In genomic region chr5:24778843-24779140, GRCm38 (mm10) we compare ENCODE assay signal across 11 mouse cellular contexts. TPM values are rescaled to one million over a fixed set of nuclear protein-coding genes. Genes with fewer than 3 reads are reported as not detected.
DNase-seq lines count a peak whose midpoint lies in the region; ATAC-seq and TF ChIP-seq lines count a peak whose summit lies in the region.
"Had no signal": no experiment of that assay in that cellular context is flagged by ENCODE, and none has a peak within 500 bp of the region (broad histone marks: within the 10 kb centered on the region; RNA-seq: fewer than 3 reads in every experiment).

No protein-coding gene starts in this region.

- no peak for ATAC-seq in lung, embryonic 14.5 days (ENCODE audit: insufficient read depth)
- no peak for ATAC-seq in forebrain, embryonic 11.5 days (replicated peaks; ENCODE audit: low FRiP score)
- no peak; the same call in 1 of the 2 replicates for ATAC-seq in hindbrain, embryonic 16.5 days
- no peak for ATAC-seq in neural tube, embryonic 12.5 days (ENCODE audit: low FRiP score, low read depth)
- ATAC-seq in CD4-positive, CD25-positive, alpha-beta regulatory T cell, adult 4 months: no peak

- H3K4me2 ChIP-seq in lung, embryonic 14.5 days: peak overlapping the region; percentile 27; the same call in 1 of the 2 replicates
- no peak overlapping the region for H3K4me2 ChIP-seq in forebrain, embryonic 11.5 days (ENCODE audit: low read depth, low read length, severe bottlenecking)
- H3K4me2 ChIP-seq in hindbrain, embryonic 16.5 days (ENCODE audit: low read length): peak overlapping the region; percentile 41
- H3K4me2 ChIP-seq in neural tube, embryonic 12.5 days (replicated peaks): peak overlapping the region; percentile 45

- no peaks in the 10 kb centered on the region for H3K9me3 ChIP-seq in lung, embryonic 14.5 days (ENCODE audit: low read depth, low read length)
- no peaks in the 10 kb centered on the region for H3K9me3 ChIP-seq in forebrain, embryonic 11.5 days (ENCODE audit: control insufficient read depth, low read length)
- no peaks in the 10 kb centered on the region for H3K9me3 ChIP-seq in hindbrain, embryonic 16.5 days (ENCODE audit: control insufficient read depth, low read length)
- no peaks in the 10 kb centered on the region for H3K9me3 ChIP-seq in neural tube, embryonic 12.5 days

- H3K4me3 ChIP-seq in lung, embryonic 14.5 days (ENCODE audit: low read depth, low read length): no peak overlapping the region
- no peak overlapping the region for H3K4me3 ChIP-seq in lung, adult 2 months (replicated peaks; ENCODE audit: extremely low read depth, low read depth, low read length)
- no peak overlapping the region for H3K4me3 ChIP-seq in forebrain, embryonic 11.5 days (ENCODE audit: low read depth, low read length)
- peak overlapping the region; percentile 5; the same call in 1 of the 2 replicates for H3K4me3 ChIP-seq in hindbrain, embryonic 16.5 days (ENCODE audit: low read length)
- H3K4me3 ChIP-seq in neural tube, embryonic 12.5 days: 0 out of 2 replicates have a peak overlapping the region, but pooled peaks have one; percentile 1

- H3K27me3 ChIP-seq in lung, embryonic 14.5 days (ENCODE audit: insufficient read depth, low read length): 0 out of 2 replicates have a peak, but pooled peaks cover 6% of the 10 kb centered on the region
- no peaks in the 10 kb centered on the region; the same call in 1 of the 2 replicates for H3K27me3 ChIP-seq in forebrain, embryonic 11.5 days (ENCODE audit: control insufficient read depth, insufficient read depth, low read length)
- H3K27me3 ChIP-seq in hindbrain, embryonic 16.5 days (replicated peaks; ENCODE audit: control insufficient read depth, insufficient read depth, low read length): peaks cover 3% of the 10 kb centered on the region
- H3K27me3 ChIP-seq in neural tube, embryonic 12.5 days (replicated peaks): peaks cover 7% of the 10 kb centered on the region; the same call in 1 of the 2 replicates

- TF ChIP-seq CTCF in lung, embryonic 14.5 days (IDR thresholded peaks at IDR 0.05; ENCODE audit: low read depth): no peak
- no peak for TF ChIP-seq CTCF in lung, adult 2 months (IDR thresholded peaks at IDR 0.05; ENCODE audit: insufficient read depth, low read length)

- H3K36me3 ChIP-seq in lung, embryonic 14.5 days (ENCODE audit: insufficient read depth): no peaks in the 10 kb centered on the region
- no peaks in the 10 kb centered on the region for H3K36me3 ChIP-seq in forebrain, embryonic 11.5 days (ENCODE audit: control insufficient read depth, insufficient read depth, low read length)
- H3K36me3 ChIP-seq in hindbrain, embryonic 16.5 days (ENCODE audit: control insufficient read depth, insufficient read depth, low read length): no peaks in the 10 kb centered on the region
- no peaks in the 10 kb centered on the region for H3K36me3 ChIP-seq in neural tube, embryonic 12.5 days

- no peak for TF ChIP-seq POLR2A in lung, adult 2 months (IDR thresholded peaks at IDR 0.05; ENCODE audit: borderline replicate concordance, extremely low read depth, low read depth, low read length)

- H3K9ac ChIP-seq in lung, embryonic 14.5 days: no peak overlapping the region
- H3K9ac ChIP-seq in forebrain, embryonic 11.5 days (ENCODE audit: low read length): 0 out of 2 replicates have a peak overlapping the region, but pooled peaks have one; percentile 1
- H3K9ac ChIP-seq in hindbrain, embryonic 16.5 days (ENCODE audit: low read depth, low read length): peak overlapping the region; percentile 24; the same call in 1 of the 2 replicates
- H3K9ac ChIP-seq in neural tube, embryonic 12.5 days: no peak overlapping the region

- DNase-seq in lung, embryonic 14.5 days: no peak
- no peak for DNase-seq in lung, adult 2 months
- peak; percentile 50 for DNase-seq in forebrain, embryonic 11.5 days (ENCODE audit: low spot score)
- no peak for DNase-seq in thymus, postnatal 25 days
- DNase-seq: cerebellum, postnatal 36 days; kidney, postnatal 25 days; lung, adult 18-20 months; spleen, adult 18-20 months had no signal

- 36% methylated on average over 13 of the region's 13 CpGs for whole genome bisulfite sequencing in lung, embryonic 14.5 days
- 47% methylated on average over 13 of the region's 13 CpGs for WGBS in lung, adult 2 months
- whole genome bisulfite sequencing in forebrain, embryonic 11.5 days: 43% methylated on average over 13 of the region's 13 CpGs
- WGBS in hindbrain, embryonic 16.5 days: 27% methylated on average over 13 of the region's 13 CpGs
- 40% methylated on average over 13 of the region's 13 CpGs for WGBS in neural tube, embryonic 12.5 days

- H3K4me1 ChIP-seq in lung, embryonic 14.5 days (ENCODE audit: insufficient read depth): no peaks in the 10 kb centered on the region
- no peaks in the 10 kb centered on the region for H3K4me1 ChIP-seq in lung, adult 2 months (ENCODE audit: control insufficient read depth, insufficient read depth, low read length)
- no peaks in the 10 kb centered on the region for H3K4me1 ChIP-seq in forebrain, embryonic 11.5 days (replicated peaks; ENCODE audit: control insufficient read depth, insufficient read depth, low read length)
- peaks cover 6% of the 10 kb centered on the region; the same call in 1 of the 2 replicates for H3K4me1 ChIP-seq in hindbrain, embryonic 16.5 days (ENCODE audit: control insufficient read depth, insufficient read depth, low read depth, low read length)
- H3K4me1 ChIP-seq in neural tube, embryonic 12.5 days: peaks cover 8% of the 10 kb centered on the region; the same call in 1 of the 2 replicates

- no peak overlapping the region for H3K27ac ChIP-seq in lung, embryonic 14.5 days (ENCODE audit: low read depth)
- no peak overlapping the region for H3K27ac ChIP-seq in forebrain, embryonic 11.5 days (ENCODE audit: low read depth, low read length)
- no peak overlapping the region for H3K27ac ChIP-seq in hindbrain, embryonic 16.5 days (ENCODE audit: low read depth, low read length)
- no peak overlapping the region for H3K27ac ChIP-seq in neural tube, embryonic 12.5 days

RNA-seq across cellular contexts. Expression of gene Crygn, which starts 21.0 kb away (rescaled TPM):
- 1.8 and 2.3 TPM in 2 replicates for polyA plus RNA-seq in lung, embryonic 14.5 days (2014; fragmentation: Nextera tagmentation; extraction: Ambion mirVana)
- 0.27 and 0.28 TPM in 2 replicates for polyA plus RNA-seq in lung, adult 2 months (2012; rRNA removed)
- not detected in 2 replicates for polyA plus RNA-seq in forebrain, embryonic 11.5 days (2014; fragmentation: Nextera tagmentation; extraction: Ambion mirVana)
- polyA plus RNA-seq in hindbrain, embryonic 16.5 days (2015; fragmentation: Nextera tagmentation; extraction: Ambion mirVana): 1.3 and 1.6 TPM in 2 replicates
- 1.9 TPM in 1 of 2 replicates, not detected in the other for polyA plus RNA-seq in neural tube, embryonic 12.5 days (2016; fragmentation: Nextera tagmentation; extraction: Ambion mirVana)
- polyA plus RNA-seq in CD4-positive, CD25-positive, alpha-beta regulatory T cell, adult 4 months (2017; shearing (Covaris generic)): 1 to 10 TPM in 1 of 2 experiments, not detected in 1; 1.8 TPM

RNA-seq across cellular contexts. Expression of gene Wdr86, which starts 48.3 kb away (rescaled TPM):
- polyA plus RNA-seq in lung, embryonic 14.5 days (2014; fragmentation: Nextera tagmentation; extraction: Ambion mirVana): 39.7 and 43.9 TPM in 2 replicates
- 2.6 and 3.4 TPM in 2 replicates for polyA plus RNA-seq in lung, adult 2 months (2012; rRNA removed)
- 13.6 and 16.1 TPM in 2 replicates for polyA plus RNA-seq in forebrain, embryonic 11.5 days (2014; fragmentation: Nextera tagmentation; extraction: Ambion mirVana)
- polyA plus RNA-seq in hindbrain, embryonic 16.5 days (2015; fragmentation: Nextera tagmentation; extraction: Ambion mirVana): 8.0 and 10.7 TPM in 2 replicates
- 8.7 and 8.8 TPM in 2 replicates for polyA plus RNA-seq in neural tube, embryonic 12.5 days (2016; fragmentation: Nextera tagmentation; extraction: Ambion mirVana)
- polyA plus RNA-seq in CD4-positive, CD25-positive, alpha-beta regulatory T cell, adult 4 months (2017; shearing (Covaris generic)): under 1 TPM; 0.39 to 0.91 TPM

Comparison
In these comparisons a context has a peak if more than half of its experiments do, and no peak if none do; other contexts are left out.
1. H3K4me3 ChIP-seq: peak in hindbrain, embryonic 16.5 days (single experiment) and neural tube, embryonic 12.5 days (single experiment); none in lung, embryonic 14.5 days (single experiment), lung, adult 2 months (single experiment) and forebrain, embryonic 11.5 days (single experiment).
2. H3K9ac ChIP-seq: peak in forebrain, embryonic 11.5 days (single experiment) and hindbrain, embryonic 16.5 days (single experiment); none in lung, embryonic 14.5 days (single experiment) and neural tube, embryonic 12.5 days (single experiment).